Mouse (Mus musculus) myocyte (in vitro differentiated cells): Measurements from ENCODE around the gene Pdk2.

Source experiments
- MAX ChIP-seq: IDR thresholded peaks from one replicate; pipeline ENCODE4 v1.6.1; 2011; ENCODE audit warnings: low read depth, mild to moderate bottlenecking, control low read depth
- MYOD1 ChIP-seq, 3 experiments: IDR thresholded peaks; one replicate each; pipeline ENCODE4 v1.6.1; 2011; ENCODE audit warnings: control low read depth in 2 of 3, low read depth in 2 of 3, mild to moderate bottlenecking in 2 of 3, moderate library complexity in 1 of 3; ENCODE audit not compliant: insufficient read length in 2 of 3, control insufficient read depth in 1 of 3

- TF ChIP-seq MYOD1 (IDR thresholded peaks at IDR 0.05; ENCODE audit: control insufficient read depth in 1 of 3, insufficient read length in 2 of 3, low read depth in 2 of 3) (no peak), MAX (no peak)
These were observed 33.5 kb upstream of the Pdk2 start for GRCm38 (mm10) chr11:95074694-95075093.
